Mouse (Mus musculus) cerebellum, adult 9-10 months (tissue): ENCODE data around the gene Gm19345.

Source experiments
- DNase-seq: peaks from one replicate; pipeline ENCODE4 v3.0.0; 2022

Gene Gm19345

GRCm38 (mm10) chr7:19875948-19876682, 24.3 kb downstream of the Gm19345 start:
- DNase-seq, result peak; percentile 47

- no peak for DNase-seq
Observed at GRCm38 (mm10) chr7:19876781-19877425, 25.1 kb downstream of the Gm19345 start.

- no peak for DNase-seq
Observed at GRCm38 (mm10) chr7:19880754-19881153, 29.0 kb downstream of the Gm19345 start.

GRCm38 (mm10) chr7:19887849-19888248, 36.0 kb downstream of the Gm19345 start, which contains the start of gene Ceacam19:
Gene Ceacam19, minus strand, starts transcription at chr7:19887965.
- DNase-seq, result no peak

DNA sequence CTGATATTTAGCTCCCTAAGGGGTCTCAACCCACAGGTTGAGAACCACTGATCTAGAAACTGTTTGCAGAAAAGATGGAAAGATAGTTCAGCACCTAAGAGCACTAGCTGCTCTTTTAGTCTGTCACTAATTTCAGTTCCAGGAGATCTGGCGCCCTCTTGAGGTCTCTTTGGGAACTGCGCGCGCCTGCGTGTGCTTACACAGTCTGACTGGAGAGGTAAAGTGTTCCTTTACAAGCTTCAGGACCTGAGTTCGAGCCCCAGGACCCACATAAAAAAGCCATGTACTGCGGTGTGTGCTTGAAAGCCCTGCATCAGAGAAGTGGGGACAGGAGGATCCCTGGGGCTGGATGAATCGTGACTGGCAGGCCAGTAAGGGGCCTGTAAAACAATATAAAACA, 38.1 kb downstream of the Gm19345 start:
- DNase-seq, result no peak
